Mouse (Mus musculus): Measurements from ENCODE around the gene Guf1. TPM values are rescaled to one million over a fixed set of nuclear protein-coding genes. Genes with fewer than 3 reads are reported as not detected.

The Guf1 gene
- polyA plus RNA-seq, 1 experiment from 2014 or later = 38.6 TPM

Other genes starting within 250 kb of the Guf1 start
- 0.96 and 1.7 TPM in 2 replicates for gene Kctd8, start 215.2 kb upstream of the Guf1 start, polyA plus RNA-seq (2014; fragmentation: Nextera tagmentation; extraction: Ambion mirVana)
- gene Yipf7, start 14.3 kb upstream of the Guf1 start, polyA plus RNA-seq (2014; fragmentation: Nextera tagmentation; extraction: Ambion mirVana) = 13.6 and 16.4 TPM in 2 replicates
- gene Gnpda2, start 35.4 kb downstream of the Guf1 start, polyA plus RNA-seq (2014; fragmentation: Nextera tagmentation; extraction: Ambion mirVana) = 42.7 and 50.0 TPM in 2 replicates